Mouse (Mus musculus) heart, postnatal 4 days (tissue): ENCODE data around the gene Spsb4. TPM values are rescaled to one million over a fixed set of nuclear protein-coding genes. Genes with fewer than 3 reads are reported as not detected.

Source experiments
- total RNA-seq, 2 experiments: library from RNA; stranded (reverse); gene quantifications; 2 replicates each; pipeline ENCODE4 v1.2.3; 2021

Gene Spsb4
- total RNA-seq, 2 experiments from 2014 or later = 30.4 to 34.6 TPM

Other genes with a start within 250 kb of the Spsb4 start
- gene Pxylp1, start 126.2 kb downstream of the Spsb4 start, total RNA-seq = 10 to 100 TPM; 22.0 to 28.3 TPM
- gene Slc25a36, start 92.3 kb upstream of the Spsb4 start, total RNA-seq = 10 to 100 TPM; 51.7 to 51.8 TPM